Mouse (Mus musculus) thymus, adult 2 months (tissue): ENCODE results near the gene Dop1b. TPM values are rescaled to one million over a fixed set of nuclear protein-coding genes. Genes with fewer than 3 reads are reported as not detected.

Experiments used
- DNase-seq: peaks from one replicate; pipeline ENCODE4 v3.0.0; 2021
- H3K27ac ChIP-seq: fragments of 200-500 bp; 2 replicates; pipeline ENCODE4 v1.5.1; 2012; ENCODE audit warnings: low read length, control low read depth; ENCODE audit not compliant: control insufficient read depth, insufficient read depth
- H3K27me3 ChIP-seq: fragments of 200-500 bp; 2 replicates; pipeline ENCODE4 v1.6.1; 2012; ENCODE audit warnings: mild to moderate bottlenecking, low read length, moderate library complexity, mixed read lengths; ENCODE audit not compliant: control insufficient read depth, insufficient read depth
- H3K36me3 ChIP-seq: fragments of 200-500 bp; 2 replicates; pipeline ENCODE4 v1.6.1; 2012; ENCODE audit warnings: mild to moderate bottlenecking, low read length, moderate library complexity; ENCODE audit not compliant: control insufficient read depth, insufficient read depth
- H3K4me1 ChIP-seq: fragments of 200-500 bp; replicated peaks from 2 replicates; pipeline ENCODE4 v1.6.1; 2012; ENCODE audit warnings: low read length; ENCODE audit not compliant: control insufficient read depth, insufficient read depth
- H3K4me3 ChIP-seq: fragments of 200-500 bp; 2 replicates; pipeline ENCODE4 v1.5.1; 2012; ENCODE audit warnings: mild to moderate bottlenecking, low read length, control low read depth, moderate library complexity; ENCODE audit not compliant: control insufficient read depth, insufficient read depth
- CTCF ChIP-seq: fragments of 200-500 bp; IDR thresholded peaks from 2 replicates; pipeline ENCODE4 v1.5.1; 2012; ENCODE audit warnings: mild to moderate bottlenecking, control low read depth, low read length, moderate library complexity, borderline replicate concordance; ENCODE audit not compliant: control insufficient read depth, poor library complexity, insufficient read depth; ENCODE audit errors: extremely low read depth
- POLR2A ChIP-seq: fragments of 200-500 bp; IDR thresholded peaks from 2 replicates; pipeline ENCODE4 v1.6.1; 2012; ENCODE audit warnings: mild to moderate bottlenecking, low read length, control low read depth, moderate library complexity; ENCODE audit not compliant: control insufficient read depth, poor library complexity, insufficient read depth; ENCODE audit errors: extremely low read depth
- WGBS: fragments of 180-500 bp; shearing (Covaris S2); methylation state at CpG from one replicate; pipeline ENCODE4 v1.1.7; 2018; 5-methylcytosine and 5-hydroxymethylcytosine counted together
- polyA plus RNA-seq: library from polyadenylated mRNA; depleted of rRNA; stranded (reverse); fragments of >200 nt; gene quantifications from 2 replicates; pipeline ENCODE4 v1.2.3, GENCODE M21; 2012

Dop1b gene
- polyA plus RNA-seq, 1 experiment, result 60.6 TPM

DNA sequence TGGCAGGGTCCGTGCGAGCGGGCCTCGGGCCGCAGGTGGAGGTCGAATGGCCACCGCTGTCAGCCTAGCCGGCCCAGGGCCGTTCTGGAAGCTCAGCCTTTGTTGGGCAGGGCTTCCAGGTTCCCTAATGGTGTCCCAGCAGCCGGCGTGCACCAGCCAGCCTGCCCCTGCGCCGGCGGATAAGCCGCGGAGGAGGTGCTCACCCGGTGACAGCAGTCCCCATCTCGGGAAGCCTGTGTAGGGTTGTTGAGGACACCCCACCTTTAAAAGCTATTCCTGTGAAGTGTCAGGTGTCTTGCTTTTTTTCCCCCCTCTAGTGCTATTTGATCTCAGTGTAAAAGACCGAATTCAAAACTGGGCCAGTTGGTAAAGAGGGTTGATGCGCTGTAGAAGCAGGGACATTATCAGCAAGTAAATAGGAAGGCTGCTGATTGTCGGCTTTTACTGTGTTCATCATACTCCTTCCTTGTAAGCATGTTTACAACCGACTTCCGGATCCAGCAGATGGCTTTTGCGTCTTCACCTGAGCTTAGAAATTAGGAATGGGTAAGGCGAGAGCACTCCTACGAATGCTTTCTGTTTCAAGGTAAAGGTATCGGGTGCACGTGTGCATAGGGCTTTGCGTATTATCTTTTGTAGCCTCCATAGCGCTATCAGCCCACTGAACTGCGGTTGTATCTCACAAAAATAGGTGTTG is 633 bp downstream of the Dop1b start:
- DNase-seq, result no peak
- Histone ChIP-seq H3K4me3 (peak overlapping the region; percentile 75), H3K27me3 (no peaks in the 10 kb centered on the region), H3K27ac (no peak overlapping the region), H3K4me1 (peaks cover 6% of the 10 kb centered on the region), H3K36me3 (no peaks in the 10 kb centered on the region)
- TF ChIP-seq POLR2A (no peak), CTCF (no peak)
- WGBS, result 8% methylated on average over 31 of the region's 31 CpGs

DNA sequence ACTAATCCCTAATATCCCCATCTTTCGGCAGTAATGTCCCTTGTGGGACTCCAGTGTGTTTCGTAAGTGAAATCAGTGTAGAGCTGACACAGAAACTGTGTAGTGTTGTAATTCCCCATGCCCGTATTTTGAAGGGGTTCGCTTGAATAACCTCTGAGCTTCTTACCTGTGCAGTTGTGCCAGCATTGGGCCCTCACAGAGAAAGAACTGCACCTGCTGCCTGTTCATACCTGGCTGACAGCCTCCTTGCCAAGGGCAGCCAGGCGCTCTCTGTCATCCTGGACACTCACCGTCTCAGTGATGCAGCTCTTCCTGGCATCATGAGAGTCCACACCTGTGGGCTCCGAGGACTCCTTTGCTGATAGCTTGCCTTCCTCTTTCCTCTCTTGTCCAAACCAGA is 1.3 kb downstream of the Dop1b start:
- H3K4me3 ChIP-seq, result no peak overlapping the region
- no peak for TF ChIP-seq POLR2A
- no peak for TF ChIP-seq CTCF

DNA sequence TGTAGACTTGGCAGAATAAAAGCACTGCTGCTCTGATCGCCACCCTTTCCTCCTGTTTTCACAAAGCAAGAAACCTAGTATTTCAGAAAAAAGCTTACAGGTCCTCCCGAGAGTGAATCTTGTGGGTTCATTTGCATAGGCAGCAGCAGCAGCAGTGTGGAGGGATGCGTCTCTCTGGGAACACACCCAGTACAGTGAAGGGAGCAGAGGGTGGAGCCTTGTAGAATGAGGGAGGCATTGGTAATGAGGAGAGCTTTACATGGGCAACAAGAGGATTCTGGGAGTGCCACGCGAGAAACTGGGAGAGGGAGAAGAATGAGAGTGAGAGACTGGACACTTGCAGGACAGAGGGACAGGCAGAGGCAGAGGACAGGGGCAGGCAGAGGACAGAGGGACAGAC is 2.7 kb downstream of the Dop1b start:
- H3K27ac ChIP-seq, result no peak overlapping the region
- no peak for DNase-seq
- H3K4me1 ChIP-seq, result peaks cover 6% of the 10 kb centered on the region
- no peaks in the 10 kb centered on the region for H3K27me3 ChIP-seq
- no peak overlapping the region for H3K4me3 ChIP-seq
- H3K36me3 ChIP-seq, result peaks cover 10% of the 10 kb centered on the region; the same call in 1 of the 2 replicates
- TF ChIP-seq CTCF, result no peak
- TF ChIP-seq POLR2A, result no peak
- WGBS, result 74% methylated on average over 5 of the region's 5 CpGs

More for the DNA sequence above, 1.3 kb downstream of the Dop1b start:
- H3K27ac ChIP-seq, result no peak overlapping the region
- 86% methylated on average over 7 of the region's 7 CpGs for WGBS
- DNase-seq, result no peak
- H3K4me1 ChIP-seq, result peaks cover 6% of the 10 kb centered on the region
- H3K27me3 ChIP-seq, result no peaks in the 10 kb centered on the region
- H3K36me3 ChIP-seq, result peaks cover 5% of the 10 kb centered on the region; the same call in 1 of the 2 replicates

DNA sequence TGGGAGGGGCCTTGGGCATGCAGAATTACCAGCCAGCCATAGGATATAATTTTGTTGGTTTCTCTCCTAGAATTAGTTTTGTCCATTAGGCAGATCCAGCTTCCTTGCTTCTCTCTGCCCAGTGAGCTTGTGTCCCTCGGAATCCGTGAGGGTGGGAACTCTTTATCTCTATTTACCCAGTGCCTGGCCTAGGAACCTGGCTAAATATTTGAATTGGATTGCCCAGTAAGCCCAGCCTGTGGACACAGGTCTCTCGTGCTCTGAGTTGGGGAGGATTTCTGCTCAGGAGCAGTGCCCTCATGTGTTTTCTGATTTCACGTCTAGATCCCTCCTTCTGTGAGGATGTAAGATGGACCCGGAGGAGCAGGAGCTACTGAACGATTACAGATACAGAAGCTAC is 4.1 kb downstream of the Dop1b start:
- no peaks in the 10 kb centered on the region for H3K27me3 ChIP-seq
- peaks cover 10% of the 10 kb centered on the region; the same call in 1 of the 2 replicates for H3K36me3 ChIP-seq
- TF ChIP-seq POLR2A (no peak), CTCF (no peak)
- DNase-seq, result no peak
- H3K4me1 ChIP-seq, result peaks cover 6% of the 10 kb centered on the region
- no peak overlapping the region for H3K27ac ChIP-seq
- no peak overlapping the region for H3K4me3 ChIP-seq
- WGBS, result 98% methylated on average over 6 of the region's 6 CpGs

DNA sequence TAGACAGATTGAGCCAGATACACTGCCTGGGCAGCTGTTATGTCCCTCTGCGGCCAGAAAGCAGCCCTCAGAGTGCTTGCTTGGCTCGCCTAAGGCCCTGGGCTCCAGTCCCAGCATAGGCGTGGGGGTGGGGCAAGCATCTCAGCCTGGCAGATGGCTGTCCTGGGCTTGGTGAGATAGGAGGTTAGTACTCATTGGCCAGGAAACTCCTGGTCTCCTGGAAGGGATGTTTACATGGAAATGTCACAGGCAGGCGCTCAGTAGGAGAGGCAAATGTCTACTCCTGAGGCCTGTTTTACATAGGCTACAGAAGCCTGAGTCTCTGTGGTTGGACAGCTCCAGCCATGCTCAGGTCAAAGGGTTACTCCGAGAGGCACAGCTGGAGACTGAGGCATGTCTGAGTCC is 5.6 kb downstream of the Dop1b start:
- H3K27me3 ChIP-seq, result no peaks in the 10 kb centered on the region
- H3K27ac ChIP-seq, result no peak overlapping the region
- TF ChIP-seq CTCF (no peak), POLR2A (no peak)
- H3K4me1 ChIP-seq, result peaks cover 6% of the 10 kb centered on the region
- 92% methylated on average over 5 of the region's 5 CpGs for WGBS
- no peak overlapping the region for H3K4me3 ChIP-seq
- peaks cover 10% of the 10 kb centered on the region; the same call in 1 of the 2 replicates for H3K36me3 ChIP-seq
- DNase-seq, result no peak

DNA sequence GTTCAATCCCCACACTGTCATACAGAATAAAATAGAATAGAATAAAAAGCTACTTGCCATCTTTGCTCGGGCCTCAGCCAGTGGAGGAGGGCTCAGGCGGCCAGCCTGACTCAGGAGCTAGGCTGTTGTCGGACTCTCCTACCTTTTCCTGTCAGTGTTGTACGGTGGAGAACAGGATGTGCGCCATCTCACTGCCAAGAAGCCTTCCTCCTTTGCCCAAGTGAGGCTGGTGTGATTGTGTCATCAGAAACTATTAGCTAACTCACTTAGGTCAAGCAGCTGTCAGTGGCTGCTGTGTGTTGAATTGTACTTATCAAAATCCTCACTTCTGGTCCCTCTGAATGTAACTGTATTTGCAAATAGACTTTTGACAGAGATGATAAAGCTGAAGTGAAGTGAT is 10.1 kb downstream of the Dop1b start:
- no peak for TF ChIP-seq CTCF
- TF ChIP-seq POLR2A, result no peak
- H3K27ac ChIP-seq, result no peak overlapping the region
- H3K4me3 ChIP-seq, result no peak overlapping the region
- H3K36me3 ChIP-seq, result peaks cover 10% of the 10 kb centered on the region; the same call in 1 of the 2 replicates
- WGBS, result 66% methylated on average over 5 of the region's 5 CpGs
- no peak for DNase-seq
- H3K27me3 ChIP-seq, result no peaks in the 10 kb centered on the region
- H3K4me1 ChIP-seq, result no peaks in the 10 kb centered on the region
